Mouse (Mus musculus) cerebellum, adult (tissue): ENCODE measurements around the gene Nhlh1.

Source experiments
- ATAC-seq: cut with Nextera tagmentation; 2 replicates; pipeline ENCODE4 v1.9.2; 2017; ENCODE audit warnings: mild to moderate bottlenecking, moderate library complexity, mixed read lengths; ENCODE audit not compliant: insufficient number of reproducible peaks, low FRiP score, low TSS enrichment

Nhlh1 gene

GRCm38 (mm10) chr1:172056251-172056650 lies 1.1 kb downstream of the Nhlh1 start:
- no peak for ATAC-seq

GRCm38 (mm10) chr1:172053541-172054440 lies 3.6 kb downstream of the Nhlh1 start:
- peak; percentile 47; the same call in 1 of the 2 replicates for ATAC-seq

GRCm38 (mm10) chr1:172052766-172053279 lies 4.5 kb downstream of the Nhlh1 start:
- ATAC-seq: no peak

GRCm38 (mm10) chr1:172049131-172049782 lies 8.1 kb downstream of the Nhlh1 start:
- ATAC-seq: no peak

- ATAC-seq: no peak
Observed at GRCm38 (mm10) chr1:172048241-172048734, 9.1 kb downstream of the Nhlh1 start.

GRCm38 (mm10) chr1:172046938-172047337 lies 10.4 kb downstream of the Nhlh1 start:
- ATAC-seq: 0 out of 2 replicates have a peak, but pooled peaks have one; percentile 62

GRCm38 (mm10) chr1:172046410-172046809 lies 11.0 kb downstream of the Nhlh1 start:
- no peak for ATAC-seq

GRCm38 (mm10) chr1:172029914-172030313 lies 27.5 kb downstream of the Nhlh1 start:
- no peak for ATAC-seq

GRCm38 (mm10) chr1:172028394-172029275 lies 28.7 kb downstream of the Nhlh1 start, which contains the start of gene Vangl2:
TSS of gene Vangl2 (minus strand) at chr1:172028444.
- ATAC-seq: no peak

GRCm38 (mm10) chr1:172027809-172028102 lies 29.6 kb downstream of the Nhlh1 start:
- peak; percentile 37 for ATAC-seq

GRCm38 (mm10) chr1:172027010-172027808 lies 30.2 kb downstream of the Nhlh1 start:
- ATAC-seq: peak; percentile 80

- peak; percentile 24; the same call in 1 of the 2 replicates for ATAC-seq
Observed at GRCm38 (mm10) chr1:172026201-172026901, 31.0 kb downstream of the Nhlh1 start.

GRCm38 (mm10) chr1:172025201-172025904 lies 32.0 kb downstream of the Nhlh1 start:
- ATAC-seq: no peak

- ATAC-seq: no peak
Observed at GRCm38 (mm10) chr1:172024140-172024895, 33.1 kb downstream of the Nhlh1 start.

- ATAC-seq: no peak
Observed at GRCm38 (mm10) chr1:172019863-172020521, 37.4 kb downstream of the Nhlh1 start.

GRCm38 (mm10) chr1:172019339-172019738 lies 38.0 kb downstream of the Nhlh1 start:
- no peak for ATAC-seq
